Mouse (Mus musculus) embryonic facial prominence, embryonic 12.5 days (tissue): ENCODE results near the gene Mad1l1. TPM values are rescaled to one million over a fixed set of nuclear protein-coding genes. Genes with fewer than 3 reads are reported as not detected.

Experiments used
- ATAC-seq: fragments of 200-750 bp; cut with Nextera tagmentation; 2 replicates; pipeline ENCODE4 v1.8.0; 2017; ENCODE audit not compliant: insufficient number of reproducible peaks, insufficient read depth, low FRiP score, low TSS enrichment
- H3K27ac ChIP-seq: fragments of 300-500 bp; sonication (generic); 2 replicates; pipeline ENCODE4 v1.5.1; 2016; ENCODE audit warnings: mild to moderate bottlenecking
- H3K27me3 ChIP-seq: fragments of 300-500 bp; sonication (generic); 2 replicates; pipeline ENCODE4 v1.6.1; 2016; ENCODE audit warnings: mild to moderate bottlenecking, moderate library complexity
- H3K36me3 ChIP-seq: fragments of 300-500 bp; sonication (generic); 2 replicates; pipeline ENCODE4 v1.6.1; 2016; ENCODE audit warnings: mild to moderate bottlenecking
- H3K4me1 ChIP-seq: fragments of 300-500 bp; sonication (generic); 2 replicates; pipeline ENCODE4 v1.6.1; 2016
- H3K4me2 ChIP-seq: fragments of 300-500 bp; sonication (generic); replicated peaks from 2 replicates; pipeline ENCODE4 v1.6.1; 2016; ENCODE audit warnings: mild to moderate bottlenecking, moderate library complexity
- H3K4me3 ChIP-seq: fragments of 300-500 bp; sonication (generic); 2 replicates; pipeline ENCODE4 v1.5.1; 2016; ENCODE audit warnings: mild to moderate bottlenecking
- H3K9ac ChIP-seq: fragments of 300-500 bp; sonication (generic); 2 replicates; pipeline ENCODE4 v1.6.1; 2016; ENCODE audit warnings: mild to moderate bottlenecking, moderate library complexity
- H3K9me3 ChIP-seq: fragments of 300-500 bp; sonication (generic); 2 replicates; pipeline ENCODE4 v1.6.1; 2016; ENCODE audit warnings: mild to moderate bottlenecking, moderate library complexity
- WGBS: fragments of 180-500 bp; shearing (Covaris S2); methylation state at CpG from one replicate; pipeline ENCODE4 v1.1.7; 2016; 5-methylcytosine and 5-hydroxymethylcytosine counted together
- polyA plus RNA-seq: library from polyadenylated mRNA; unstranded; fragments of >200 nt; fragmentation: Nextera tagmentation; extraction: Ambion mirVana; gene quantifications from 2 replicates; pipeline ENCODE4 v1.2.1, GENCODE M21; 2016

Mad1l1 gene
- polyA plus RNA-seq, 1 experiment from 2014 or later = 56.3 TPM

GRCm38 (mm10) chr5:140118921-140119320, 202.4 kb downstream of the Mad1l1 start:
- peaks cover 8% of the 10 kb centered on the region; the same call in 1 of the 2 replicates for H3K36me3 ChIP-seq
- H3K9me3 ChIP-seq = no peaks in the 10 kb centered on the region
- no peaks in the 10 kb centered on the region for H3K27me3 ChIP-seq
- peaks cover 15% of the 10 kb centered on the region; the same call in 1 of the 2 replicates for H3K4me1 ChIP-seq
- H3K4me2 ChIP-seq = no peak overlapping the region
- no peak overlapping the region for H3K9ac ChIP-seq
- no peak for ATAC-seq
- H3K4me3 ChIP-seq = no peak overlapping the region
- 92% methylated on average over 3 of the region's 3 CpGs for WGBS
- no peak overlapping the region for H3K27ac ChIP-seq

GRCm38 (mm10) chr5:140117968-140118367, 203.4 kb downstream of the Mad1l1 start:
- Histone ChIP-seq H3K9ac (no peak overlapping the region), H3K9me3 (no peaks in the 10 kb centered on the region), H3K36me3 (peaks cover 8% of the 10 kb centered on the region; the same call in 1 of the 2 replicates), H3K27ac (no peak overlapping the region), H3K4me1 (peaks cover 15% of the 10 kb centered on the region; the same call in 1 of the 2 replicates), H3K4me2 (no peak overlapping the region), H3K27me3 (no peaks in the 10 kb centered on the region), H3K4me3 (no peak overlapping the region)
- ATAC-seq = no peak

- Histone ChIP-seq H3K36me3 (peaks cover 13% of the 10 kb centered on the region), H3K27ac (0 out of 2 replicates have a peak overlapping the region, but pooled peaks have one; percentile 26), H3K9ac (no peak overlapping the region), H3K27me3 (no peaks in the 10 kb centered on the region), H3K4me2 (no peak overlapping the region), H3K9me3 (no peaks in the 10 kb centered on the region), H3K4me3 (no peak overlapping the region), H3K4me1 (0 out of 2 replicates have a peak, but pooled peaks cover 3% of the 10 kb centered on the region)
- ATAC-seq = no peak
- WGBS = 53% methylated on average over 8 of the region's 8 CpGs
These were observed 205.7 kb downstream of the Mad1l1 start for GRCm38 (mm10) chr5:140115434-140116271.

GRCm38 (mm10) chr5:140114512-140115060, 206.8 kb downstream of the Mad1l1 start:
- Histone ChIP-seq H3K4me1 (0 out of 2 replicates have a peak, but pooled peaks cover 2% of the 10 kb centered on the region), H3K9ac (no peak overlapping the region), H3K27me3 (no peaks in the 10 kb centered on the region), H3K4me3 (no peak overlapping the region), H3K9me3 (no peaks in the 10 kb centered on the region), H3K36me3 (peaks cover 13% of the 10 kb centered on the region), H3K4me2 (no peak overlapping the region), H3K27ac (no peak overlapping the region)
- no peak for ATAC-seq
- 82% methylated on average over 3 of the region's 3 CpGs for WGBS

- no peak overlapping the region for H3K4me2 ChIP-seq
- H3K27me3 ChIP-seq = no peaks in the 10 kb centered on the region
- no peaks in the 10 kb centered on the region for H3K9me3 ChIP-seq
- peaks cover 13% of the 10 kb centered on the region for H3K36me3 ChIP-seq
- H3K4me1 ChIP-seq = 0 out of 2 replicates have a peak, but pooled peaks cover 2% of the 10 kb centered on the region
- no peak overlapping the region for H3K4me3 ChIP-seq
- no peak overlapping the region for H3K9ac ChIP-seq
- ATAC-seq = no peak
- H3K27ac ChIP-seq = no peak overlapping the region
- WGBS = 90% methylated on average over 2 of the region's 2 CpGs
These were observed 208.1 kb downstream of the Mad1l1 start for GRCm38 (mm10) chr5:140113281-140113680.

- H3K4me3 ChIP-seq = no peak overlapping the region
- peaks cover 5% of the 10 kb centered on the region; the same call in 1 of the 2 replicates for H3K36me3 ChIP-seq
- WGBS = 77% methylated on average over 3 of the region's 3 CpGs
- no peak overlapping the region for H3K4me2 ChIP-seq
- H3K9me3 ChIP-seq = no peaks in the 10 kb centered on the region
- no peak overlapping the region for H3K9ac ChIP-seq
- H3K4me1 ChIP-seq = no peaks in the 10 kb centered on the region
- H3K27ac ChIP-seq = no peak overlapping the region
- no peak for ATAC-seq
- H3K27me3 ChIP-seq = no peaks in the 10 kb centered on the region
These were observed 211.3 kb downstream of the Mad1l1 start for GRCm38 (mm10) chr5:140110024-140110423.

- H3K36me3 ChIP-seq = peaks cover 7% of the 10 kb centered on the region
- no peak overlapping the region for H3K27ac ChIP-seq
- H3K27me3 ChIP-seq = no peaks in the 10 kb centered on the region
- no peaks in the 10 kb centered on the region for H3K9me3 ChIP-seq
- WGBS = 91% methylated on average over 2 of the region's 2 CpGs
- H3K4me1 ChIP-seq = peaks cover 11% of the 10 kb centered on the region
- H3K9ac ChIP-seq = no peak overlapping the region
- no peak overlapping the region for H3K4me2 ChIP-seq
- no peak for ATAC-seq
- H3K4me3 ChIP-seq = no peak overlapping the region
These were observed 213.4 kb downstream of the Mad1l1 start for GRCm38 (mm10) chr5:140107907-140108306.

GRCm38 (mm10) chr5:140106051-140106450, 215.3 kb downstream of the Mad1l1 start:
- 95% methylated on average over 3 of the region's 3 CpGs for WGBS
- Histone ChIP-seq H3K36me3 (peaks cover 6% of the 10 kb centered on the region), H3K4me1 (peaks cover 27% of the 10 kb centered on the region), H3K4me3 (no peak overlapping the region), H3K27ac (no peak overlapping the region), H3K9ac (no peak overlapping the region), H3K4me2 (no peak overlapping the region), H3K9me3 (no peaks in the 10 kb centered on the region), H3K27me3 (no peaks in the 10 kb centered on the region)
- ATAC-seq = no peak

GRCm38 (mm10) chr5:140104891-140105290, 216.5 kb downstream of the Mad1l1 start:
- Histone ChIP-seq H3K9me3 (no peaks in the 10 kb centered on the region), H3K9ac (no peak overlapping the region), H3K4me2 (no peak overlapping the region), H3K27ac (no peak overlapping the region), H3K27me3 (no peaks in the 10 kb centered on the region), H3K4me3 (no peak overlapping the region), H3K4me1 (peaks cover 27% of the 10 kb centered on the region), H3K36me3 (peaks cover 2% of the 10 kb centered on the region; the same call in 1 of the 2 replicates)
- 91% methylated on average over 1 of the region's 1 CpGs for WGBS
- ATAC-seq = no peak

GRCm38 (mm10) chr5:140102731-140103130, 218.6 kb downstream of the Mad1l1 start:
- Histone ChIP-seq H3K27me3 (no peaks in the 10 kb centered on the region), H3K4me1 (peaks cover 27% of the 10 kb centered on the region), H3K4me2 (no peak overlapping the region), H3K9ac (no peak overlapping the region), H3K27ac (peak overlapping the region; percentile 58; the same call in 1 of the 2 replicates), H3K9me3 (no peaks in the 10 kb centered on the region), H3K4me3 (no peak overlapping the region), H3K36me3 (peaks cover 2% of the 10 kb centered on the region; the same call in 1 of the 2 replicates)
- ATAC-seq = 0 out of 2 replicates have a peak, but pooled peaks have one; percentile 48
- 23% methylated on average over 8 of the region's 8 CpGs for WGBS

- no peak for ATAC-seq
- Histone ChIP-seq H3K9me3 (no peaks in the 10 kb centered on the region), H3K4me1 (peaks cover 27% of the 10 kb centered on the region), H3K4me3 (no peak overlapping the region), H3K36me3 (peaks cover 2% of the 10 kb centered on the region; the same call in 1 of the 2 replicates), H3K9ac (no peak overlapping the region), H3K4me2 (no peak overlapping the region), H3K27me3 (no peaks in the 10 kb centered on the region), H3K27ac (no peak overlapping the region)
- 70% methylated on average over 14 of the region's 14 CpGs for WGBS
These were observed 219.8 kb downstream of the Mad1l1 start for GRCm38 (mm10) chr5:140101409-140102009.
